Mouse (Mus musculus): ENCODE measurements around the gene Asb8. TPM values are rescaled to one million over a fixed set of nuclear protein-coding genes. Genes with fewer than 3 reads are reported as not detected.

Gene Asb8
- polyA plus RNA-seq, 1 experiment from 2014 or later: 40.7 TPM

Other genes with a start within 250 kb of the Asb8 start
- gene Tmem106c, start 201.4 kb downstream of the Asb8 start, polyA plus RNA-seq (2016; fragmentation: Nextera tagmentation; extraction: Ambion mirVana): 39.2 and 43.2 TPM in 2 replicates
- 183 and 190 TPM in 2 replicates for gene Col2a1, start 160.9 kb downstream of the Asb8 start, polyA plus RNA-seq (2016; fragmentation: Nextera tagmentation; extraction: Ambion mirVana)
- gene Pfkm, start 73.0 kb downstream of the Asb8 start, polyA plus RNA-seq (2016; fragmentation: Nextera tagmentation; extraction: Ambion mirVana): 37.8 and 38.2 TPM in 2 replicates
- gene Senp1, start 71.9 kb downstream of the Asb8 start, polyA plus RNA-seq (2016; fragmentation: Nextera tagmentation; extraction: Ambion mirVana): 48.9 and 49.4 TPM in 2 replicates
- gene Ccdc184, start 1.5 kb upstream of the Asb8 start, polyA plus RNA-seq (2016; fragmentation: Nextera tagmentation; extraction: Ambion mirVana): 4.4 and 4.6 TPM in 2 replicates
- gene Olfr288, start 29.9 kb upstream of the Asb8 start, polyA plus RNA-seq (2016; fragmentation: Nextera tagmentation; extraction: Ambion mirVana): not detected in 2 replicates
- not detected in 2 replicates for gene Gm44579, start 55.4 kb upstream of the Asb8 start, polyA plus RNA-seq (2016; fragmentation: Nextera tagmentation; extraction: Ambion mirVana)
- not detected in 2 replicates for gene Olfr287, start 55.4 kb upstream of the Asb8 start, polyA plus RNA-seq (2016; fragmentation: Nextera tagmentation; extraction: Ambion mirVana)
- gene Olfr286, start 68.8 kb upstream of the Asb8 start, polyA plus RNA-seq (2016; fragmentation: Nextera tagmentation; extraction: Ambion mirVana): not detected in 2 replicates
- not detected in 2 replicates for gene H1fnt, start 91.7 kb upstream of the Asb8 start, polyA plus RNA-seq (2016; fragmentation: Nextera tagmentation; extraction: Ambion mirVana)
- 0.47 and 0.58 TPM in 2 replicates for gene Zfp641, start 130.5 kb upstream of the Asb8 start, polyA plus RNA-seq (2016; fragmentation: Nextera tagmentation; extraction: Ambion mirVana)
- gene Olfr285, start 151.7 kb upstream of the Asb8 start, polyA plus RNA-seq (2016; fragmentation: Nextera tagmentation; extraction: Ambion mirVana): not detected in 2 replicates
- gene Olfr284, start 175.4 kb upstream of the Asb8 start, polyA plus RNA-seq (2016; fragmentation: Nextera tagmentation; extraction: Ambion mirVana): not detected in 2 replicates
- gene Olfr283, start 215.3 kb upstream of the Asb8 start, polyA plus RNA-seq (2016; fragmentation: Nextera tagmentation; extraction: Ambion mirVana): not detected in 2 replicates